Mouse (Mus musculus): ENCODE measurements around the gene Myzap. TPM values are rescaled to one million over a fixed set of nuclear protein-coding genes. Genes with fewer than 3 reads are reported as not detected.

Myzap gene
- polyA plus RNA-seq, 1 experiment from 2014 or later = 2.6 TPM

- 78% methylated on average over 4 of the region's 4 CpGs for WGBS
- H3K4me3 ChIP-seq (ENCODE audit: low read depth, low read length) = no peak overlapping the region
- no peaks in the 10 kb centered on the region for H3K4me1 ChIP-seq (ENCODE audit: control insufficient read depth, insufficient read depth, low read length)
- H3K9ac ChIP-seq (ENCODE audit: low read depth, low read length) = no peak overlapping the region
- H3K36me3 ChIP-seq (ENCODE audit: control insufficient read depth, insufficient read depth, low read length) = no peaks in the 10 kb centered on the region
- H3K27me3 ChIP-seq (ENCODE audit: control insufficient read depth, insufficient read depth, low read depth, low read length) = no peaks in the 10 kb centered on the region
- no peak overlapping the region for H3K27ac ChIP-seq (ENCODE audit: low read length)
- no peak for ATAC-seq
- no peak overlapping the region for H3K4me2 ChIP-seq (ENCODE audit: low read length)
- no peaks in the 10 kb centered on the region for H3K9me3 ChIP-seq (replicated peaks; ENCODE audit: control insufficient read depth, low read length, poor library complexity, severe bottlenecking)
Observed at GRCm38 (mm10) chr9:71611876-71612275, 19.7 kb upstream of the Myzap start.

- no peak overlapping the region for H3K9ac ChIP-seq (ENCODE audit: low read depth, low read length)
- no peak overlapping the region for H3K4me2 ChIP-seq (ENCODE audit: low read length)
- no peaks in the 10 kb centered on the region for H3K4me1 ChIP-seq (ENCODE audit: control insufficient read depth, insufficient read depth, low read length)
- no peaks in the 10 kb centered on the region for H3K9me3 ChIP-seq (replicated peaks; ENCODE audit: control insufficient read depth, low read length, poor library complexity, severe bottlenecking)
- no peaks in the 10 kb centered on the region for H3K36me3 ChIP-seq (ENCODE audit: control insufficient read depth, insufficient read depth, low read length)
- no peak overlapping the region for H3K27ac ChIP-seq (ENCODE audit: low read length)
- WGBS = 86% methylated on average over 6 of the region's 6 CpGs
- no peak overlapping the region for H3K4me3 ChIP-seq (ENCODE audit: low read depth, low read length)
- ATAC-seq = no peak
- H3K27me3 ChIP-seq (ENCODE audit: control insufficient read depth, insufficient read depth, low read depth, low read length) = no peaks in the 10 kb centered on the region
Observed at GRCm38 (mm10) chr9:71609010-71609409, 16.9 kb upstream of the Myzap start.

- no peaks in the 10 kb centered on the region for H3K36me3 ChIP-seq (ENCODE audit: control insufficient read depth, insufficient read depth, low read length)
- no peak overlapping the region for H3K4me3 ChIP-seq (ENCODE audit: low read depth, low read length)
- H3K27ac ChIP-seq (ENCODE audit: low read length) = no peak overlapping the region
- no peak for ATAC-seq
- no peaks in the 10 kb centered on the region for H3K9me3 ChIP-seq (replicated peaks; ENCODE audit: control insufficient read depth, low read length, poor library complexity, severe bottlenecking)
- H3K4me1 ChIP-seq (ENCODE audit: control insufficient read depth, insufficient read depth, low read length) = no peaks in the 10 kb centered on the region
- no peak overlapping the region for H3K4me2 ChIP-seq (ENCODE audit: low read length)
- H3K27me3 ChIP-seq (ENCODE audit: control insufficient read depth, insufficient read depth, low read depth, low read length) = no peaks in the 10 kb centered on the region
- WGBS = 80% methylated on average over 13 of the region's 13 CpGs
- no peak overlapping the region for H3K9ac ChIP-seq (ENCODE audit: low read depth, low read length)
Observed at GRCm38 (mm10) chr9:71606296-71607057, 14.3 kb upstream of the Myzap start.

GRCm38 (mm10) chr9:71604914-71605635, 12.9 kb upstream of the Myzap start:
- no peak overlapping the region for H3K4me2 ChIP-seq (ENCODE audit: low read length)
- H3K4me3 ChIP-seq (ENCODE audit: low read depth, low read length) = no peak overlapping the region
- no peaks in the 10 kb centered on the region for H3K36me3 ChIP-seq (ENCODE audit: control insufficient read depth, insufficient read depth, low read length)
- no peaks in the 10 kb centered on the region for H3K27me3 ChIP-seq (ENCODE audit: control insufficient read depth, insufficient read depth, low read depth, low read length)
- H3K9me3 ChIP-seq (replicated peaks; ENCODE audit: control insufficient read depth, low read length, poor library complexity, severe bottlenecking) = no peaks in the 10 kb centered on the region
- no peak overlapping the region for H3K9ac ChIP-seq (ENCODE audit: low read depth, low read length)
- WGBS = 23% methylated on average over 6 of the region's 6 CpGs
- H3K4me1 ChIP-seq (ENCODE audit: control insufficient read depth, insufficient read depth, low read length) = no peaks in the 10 kb centered on the region
- ATAC-seq = no peak
- H3K27ac ChIP-seq (ENCODE audit: low read length) = no peak overlapping the region

GRCm38 (mm10) chr9:71599861-71600260, 7.7 kb upstream of the Myzap start:
- Histone ChIP-seq H3K9me3 (replicated peaks; ENCODE audit: control insufficient read depth, low read length, poor library complexity, severe bottlenecking) (no peaks in the 10 kb centered on the region), H3K4me1 (ENCODE audit: control insufficient read depth, insufficient read depth, low read length) (no peaks in the 10 kb centered on the region), H3K27me3 (ENCODE audit: control insufficient read depth, insufficient read depth, low read depth, low read length) (no peaks in the 10 kb centered on the region), H3K36me3 (ENCODE audit: control insufficient read depth, insufficient read depth, low read length) (no peaks in the 10 kb centered on the region), H3K27ac (ENCODE audit: low read length) (no peak overlapping the region), H3K9ac (ENCODE audit: low read depth, low read length) (no peak overlapping the region), H3K4me3 (ENCODE audit: low read depth, low read length) (no peak overlapping the region), H3K4me2 (ENCODE audit: low read length) (no peak overlapping the region)
- no peak for ATAC-seq
- WGBS = 77% methylated on average over 7 of the region's 7 CpGs

GRCm38 (mm10) chr9:71596888-71597287, 4.7 kb upstream of the Myzap start:
- H3K4me1 ChIP-seq (ENCODE audit: control insufficient read depth, insufficient read depth, low read length) = peaks cover 3% of the 10 kb centered on the region; the same call in 1 of the 2 replicates
- WGBS = 73% methylated on average over 6 of the region's 6 CpGs
- no peak overlapping the region for H3K4me3 ChIP-seq (ENCODE audit: low read depth, low read length)
- no peaks in the 10 kb centered on the region for H3K36me3 ChIP-seq (ENCODE audit: control insufficient read depth, insufficient read depth, low read length)
- no peak overlapping the region for H3K27ac ChIP-seq (ENCODE audit: low read length)
- H3K27me3 ChIP-seq (ENCODE audit: control insufficient read depth, insufficient read depth, low read depth, low read length) = no peaks in the 10 kb centered on the region
- no peak overlapping the region for H3K9ac ChIP-seq (ENCODE audit: low read depth, low read length)
- no peak overlapping the region for H3K4me2 ChIP-seq (ENCODE audit: low read length)
- H3K9me3 ChIP-seq (replicated peaks; ENCODE audit: control insufficient read depth, low read length, poor library complexity, severe bottlenecking) = no peaks in the 10 kb centered on the region
- ATAC-seq = no peak

GRCm38 (mm10) chr9:71592577-71593285, 571 bp upstream of the Myzap start:
- peak overlapping the region; percentile 71; the same call in 1 of the 2 replicates for H3K9ac ChIP-seq (ENCODE audit: low read depth, low read length)
- peak; percentile 21; the same call in 1 of the 2 replicates for ATAC-seq

GRCm38 (mm10) chr9:71591106-71591505, 1.1 kb downstream of the Myzap start:
- WGBS = 79% methylated on average over 5 of the region's 5 CpGs
- Histone ChIP-seq H3K9me3 (replicated peaks; ENCODE audit: control insufficient read depth, low read length, poor library complexity, severe bottlenecking) (no peaks in the 10 kb centered on the region), H3K27ac (ENCODE audit: low read length) (no peak overlapping the region), H3K36me3 (ENCODE audit: control insufficient read depth, insufficient read depth, low read length) (no peaks in the 10 kb centered on the region), H3K4me3 (ENCODE audit: low read depth, low read length) (no peak overlapping the region), H3K4me2 (ENCODE audit: low read length) (no peak overlapping the region), H3K4me1 (ENCODE audit: control insufficient read depth, insufficient read depth, low read length) (peaks cover 3% of the 10 kb centered on the region; the same call in 1 of the 2 replicates), H3K9ac (ENCODE audit: low read depth, low read length) (no peak overlapping the region), H3K27me3 (ENCODE audit: control insufficient read depth, insufficient read depth, low read depth, low read length) (no peaks in the 10 kb centered on the region; the same call in 1 of the 2 replicates)
- no peak for ATAC-seq

More at GRCm38 (mm10) chr9:71592577-71593285, 571 bp upstream of the Myzap start:
- Histone ChIP-seq H3K4me2 (ENCODE audit: low read length) (peak overlapping the region; percentile 93), H3K36me3 (ENCODE audit: control insufficient read depth, insufficient read depth, low read length) (no peaks in the 10 kb centered on the region), H3K4me3 (ENCODE audit: low read depth, low read length) (peak overlapping the region; percentile 57), H3K27me3 (ENCODE audit: control insufficient read depth, insufficient read depth, low read depth, low read length) (no peaks in the 10 kb centered on the region; the same call in 1 of the 2 replicates), H3K4me1 (ENCODE audit: control insufficient read depth, insufficient read depth, low read length) (peaks cover 3% of the 10 kb centered on the region; the same call in 1 of the 2 replicates), H3K27ac (ENCODE audit: low read length) (no peak overlapping the region), H3K9me3 (replicated peaks; ENCODE audit: control insufficient read depth, low read length, poor library complexity, severe bottlenecking) (no peaks in the 10 kb centered on the region)
- WGBS = 33% methylated on average over 6 of the region's 6 CpGs

Data from midbrain, embryonic 16.5 days (tissue).